Mouse (Mus musculus): ENCODE measurements at regions not wholly inside any gene's neighbourhood (a gene's known extent, or its start where the extent isn't known, plus 50 kb on each side); places are given as distances from the start of the nearest gene placed in this dataset.

DNA sequence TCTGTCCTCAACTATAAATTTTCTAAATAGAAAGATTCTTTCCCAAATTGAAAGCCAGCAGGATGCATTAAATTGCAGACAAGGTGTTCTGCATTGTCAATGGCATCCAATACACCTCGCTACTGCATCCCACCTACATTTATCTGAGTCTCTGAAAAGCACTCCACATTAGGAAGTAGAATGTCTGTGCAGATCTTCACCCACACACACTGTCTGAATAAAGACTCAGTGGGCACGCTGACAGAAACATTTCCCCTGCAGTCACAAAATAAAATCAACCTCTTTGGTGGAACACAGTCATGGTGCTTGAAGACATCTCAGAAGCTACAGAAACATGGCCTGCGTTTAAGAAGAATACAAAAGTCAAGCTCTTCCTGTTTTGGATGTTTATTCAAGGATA, 449.0 kb downstream of the Tmem135 start:
- DNase-seq = no peak

DNA sequence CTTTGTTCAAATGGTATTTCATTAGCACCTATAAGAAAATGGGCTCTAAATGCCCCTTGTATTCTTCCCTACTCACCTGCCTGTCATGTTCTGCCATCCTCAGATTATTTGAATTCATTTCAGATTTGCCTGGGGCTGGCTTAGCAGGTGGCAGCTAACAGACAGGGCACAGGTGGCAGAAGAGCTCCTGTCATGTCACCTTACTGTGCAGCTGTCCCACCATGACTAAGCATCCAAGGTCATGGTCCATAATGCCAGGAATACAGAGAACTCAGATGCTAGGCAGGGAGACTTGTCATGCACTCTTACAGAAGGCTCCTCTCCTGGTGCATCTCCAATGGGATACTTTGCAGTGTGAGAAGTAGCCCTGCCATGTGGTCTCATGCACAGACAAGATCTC, 458.7 kb downstream of the Tmem135 start:
- no peak for DNase-seq

DNA sequence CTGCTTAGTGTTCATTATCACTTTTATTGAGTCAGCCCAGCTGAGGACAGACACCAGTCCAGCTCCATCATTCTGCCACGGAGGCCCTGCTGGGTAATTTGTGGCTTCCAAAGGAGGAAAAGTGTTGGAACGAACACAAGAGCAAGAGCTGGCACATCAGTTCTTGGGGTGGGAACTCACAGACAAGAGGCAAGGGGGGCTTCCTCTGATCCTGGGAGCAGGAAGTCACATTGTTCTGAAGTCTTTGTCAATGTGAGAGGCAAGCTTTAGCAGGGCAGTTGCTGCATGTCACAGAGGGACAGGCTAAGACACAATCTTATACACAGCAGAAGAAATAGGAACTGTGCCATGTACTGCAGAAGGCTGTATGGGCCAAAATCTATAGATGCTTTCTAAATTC, 459.1 kb downstream of the Tmem135 start:
- DNase-seq = peak; percentile 17 to 18

DNA sequence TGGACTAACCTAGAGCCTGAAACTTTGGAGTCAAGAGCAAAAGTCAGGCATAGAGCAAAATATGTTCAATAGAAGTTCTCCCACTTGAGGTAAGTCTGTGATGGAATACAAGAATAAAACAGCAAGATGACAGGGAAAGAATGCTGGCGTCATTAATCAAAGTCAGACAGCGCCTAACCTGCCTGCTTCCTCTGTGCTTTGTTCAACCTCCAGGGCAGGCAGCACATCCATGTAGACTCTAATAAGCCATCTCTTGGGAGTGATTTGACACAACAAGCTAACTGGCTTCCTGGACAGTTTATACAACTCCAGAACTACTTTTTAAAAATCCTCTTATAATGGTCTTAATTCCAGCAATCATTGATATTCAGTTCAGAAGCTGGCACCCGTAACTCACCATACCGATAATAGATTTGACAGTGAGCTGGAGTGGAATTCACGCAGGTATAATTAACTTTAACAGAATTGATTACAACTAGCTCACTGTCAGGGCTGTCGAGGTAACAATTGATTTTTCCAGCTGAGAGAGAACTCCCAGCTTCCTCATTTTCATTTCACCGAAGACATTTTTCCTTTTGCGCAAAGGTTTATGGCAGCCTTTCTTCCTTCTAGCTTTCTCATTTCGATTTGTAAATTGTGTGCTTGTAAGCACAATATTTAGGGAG, 462.6 kb downstream of the Tmem135 start:
- DNase-seq = no peak

DNA sequence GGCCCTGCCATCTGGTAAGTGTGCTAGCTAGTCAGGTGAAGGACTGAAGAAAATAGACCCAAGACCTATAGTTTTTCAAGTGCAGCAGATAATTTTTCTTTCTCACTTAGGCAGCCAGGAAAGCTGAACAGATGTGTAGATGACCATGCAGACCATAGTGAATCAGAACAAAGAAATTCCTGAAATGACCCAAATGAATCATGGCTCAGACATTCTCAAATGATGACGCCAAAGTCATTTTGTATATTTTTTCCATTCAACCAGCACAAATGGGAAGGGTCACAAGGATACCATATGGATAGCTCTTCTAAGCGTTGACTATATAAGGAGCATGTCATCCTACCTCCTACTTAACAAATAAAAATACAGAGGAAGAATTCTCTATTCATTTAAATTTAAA, 463.8 kb downstream of the Tmem135 start:
- no peak for DNase-seq

DNA sequence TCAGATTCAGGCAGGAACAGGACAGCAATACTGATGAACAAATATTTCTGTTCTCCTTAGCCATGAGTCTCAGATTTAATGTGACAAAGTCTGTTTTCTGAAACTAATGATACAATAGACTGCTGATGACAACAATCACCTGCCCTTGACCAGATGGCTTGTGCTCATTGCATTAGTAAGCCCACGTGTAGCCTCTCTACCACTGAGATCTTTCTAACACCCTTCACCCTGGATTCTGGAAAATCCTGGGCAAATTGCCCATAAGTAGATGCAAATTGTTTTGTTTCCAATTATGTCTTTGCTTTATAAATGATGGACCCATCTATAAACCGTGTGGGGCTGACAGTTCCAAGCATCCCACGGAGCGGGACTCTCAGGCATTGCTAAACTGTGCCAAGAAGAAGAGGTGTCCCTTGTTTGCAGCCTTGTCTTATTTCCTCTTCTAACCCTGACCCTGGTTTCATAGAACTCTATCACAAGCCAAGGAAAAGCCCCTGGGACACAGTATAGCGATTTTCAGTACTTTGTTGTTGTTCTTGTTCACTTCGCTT, 475.7 kb downstream of the Tmem135 start:
- DNase-seq = no peak
